Mouse (Mus musculus): ENCODE data around the gene Afap1l2. TPM values are rescaled to one million over a fixed set of nuclear protein-coding genes. Genes with fewer than 3 reads are reported as not detected.

The Afap1l2 gene
- total RNA-seq, 4 experiments from 2014 or later = 2.8 to 4.4 (median 3.5) TPM

- no peak for DNase-seq (ENCODE audit: low spot score)
These were observed 120.1 kb downstream of the Afap1l2 start for GRCm38 (mm10) chr19:56887879-56888278.

GRCm38 (mm10) chr19:56877364-56877763 is 130.7 kb downstream of the Afap1l2 start:
- no peak for DNase-seq (ENCODE audit: low spot score)

DNA sequence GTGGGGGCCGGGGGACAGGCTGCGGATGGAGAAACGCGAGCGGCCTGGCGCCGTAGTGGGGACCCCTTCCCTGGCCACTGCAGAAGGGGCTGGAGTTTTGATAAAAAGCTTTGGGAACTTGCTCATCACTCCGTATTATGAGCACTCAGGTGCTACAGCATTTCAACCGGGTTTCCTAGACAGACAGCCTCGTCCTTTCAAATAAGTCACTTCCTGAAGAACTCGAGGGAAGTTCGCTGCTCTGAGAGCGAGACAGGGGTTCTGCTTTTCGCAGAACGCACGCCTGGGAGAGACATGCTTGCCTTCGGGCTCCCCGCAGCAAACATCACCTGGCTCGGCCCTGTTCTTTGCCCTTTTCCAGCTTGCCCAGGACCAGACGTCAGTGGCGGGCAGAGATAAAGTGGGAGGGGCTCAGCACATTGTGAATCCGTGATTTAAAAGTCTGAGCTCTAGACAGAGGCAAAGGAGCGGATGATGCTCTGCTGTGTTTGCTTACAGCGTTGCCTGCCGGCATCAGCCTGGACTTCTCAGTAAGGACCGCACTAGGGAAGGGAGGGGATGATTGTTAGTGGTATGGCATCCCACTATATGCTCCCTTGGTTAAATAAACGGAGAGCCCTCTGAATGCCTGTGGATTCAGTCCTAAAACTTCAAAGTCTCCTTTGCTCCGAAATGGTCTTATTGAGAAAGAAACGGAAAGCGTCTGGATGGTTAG is 133.3 kb downstream of the Afap1l2 start:
- no peak for DNase-seq (ENCODE audit: low spot score)

GRCm38 (mm10) chr19:56873816-56874600 is 134.0 kb downstream of the Afap1l2 start, which contains the start of gene Vwa2:
Vwa2 (plus strand) TSS chr19:56874249.
- no peak for DNase-seq (ENCODE audit: low spot score)

DNA sequence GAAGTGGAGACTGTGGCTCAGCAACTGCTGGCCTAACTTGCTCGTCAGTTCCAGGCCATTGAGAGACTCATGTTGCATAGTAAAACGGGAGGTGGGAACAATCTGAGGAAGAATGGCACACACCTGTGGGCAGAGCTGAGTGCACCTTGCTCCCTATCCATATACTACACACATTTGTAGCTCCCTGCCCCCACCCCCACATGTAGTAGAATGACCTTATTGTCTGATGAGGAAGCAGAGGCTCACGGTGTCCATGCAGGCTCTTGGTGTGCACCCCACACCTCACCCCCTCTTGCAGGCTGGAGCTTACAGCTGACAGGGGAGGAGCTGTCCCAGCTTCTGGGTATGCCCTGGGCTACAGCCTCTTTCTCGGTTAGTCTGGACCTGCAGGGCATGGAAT is 140.3 kb downstream of the Afap1l2 start:
- no peak for DNase-seq (ENCODE audit: low spot score)

Other genes with a start within 250 kb of the Afap1l2 start
- gene Ccdc186, start 186.0 kb downstream of the Afap1l2 start, total RNA-seq (2022) = 10 to 100 TPM; 24.7 to 29.3 (median 27.4) TPM
- not detected for gene Tdrd1, start 182.0 kb downstream of the Afap1l2 start, total RNA-seq (2022)
- not detected for gene Vwa2, start 134.0 kb downstream of the Afap1l2 start, total RNA-seq (2022)